Mouse (Mus musculus): Measurements from ENCODE around the gene Akr1b10.

DNA sequence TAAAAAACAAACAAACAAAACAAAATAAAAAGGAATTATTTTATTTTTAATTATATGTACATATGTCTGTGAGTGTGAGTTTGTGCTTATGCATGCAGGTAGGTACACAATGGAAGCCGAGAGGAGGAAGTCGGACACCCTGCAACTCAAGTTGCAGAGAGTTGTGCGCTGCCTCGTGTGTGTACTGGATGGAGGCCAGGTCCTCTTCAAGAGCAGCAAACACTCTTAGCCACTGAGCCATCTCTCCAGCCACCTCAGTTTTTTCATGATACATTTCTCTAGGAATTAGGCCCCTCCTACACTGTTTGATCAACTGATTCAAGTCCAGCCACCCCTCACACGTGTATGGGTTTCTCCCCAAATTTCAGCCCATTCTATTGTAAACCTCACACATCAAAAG, 49.3 kb upstream of the Akr1b10 start:
- TF ChIP-seq POLR2A (IDR thresholded peaks at IDR 0.05; ENCODE audit: control insufficient read depth in 1 of 2, insufficient read depth in 1 of 2, low read depth in 1 of 2, low read length in 2 of 2, poor library complexity in 1 of 2) (no peak), RCOR1 (IDR thresholded peaks at IDR 0.05; ENCODE audit: low read depth, low read length) (no peak), KAT2A (conservative IDR thresholded peaks at IDR 0.05; ENCODE audit: low read depth, low read length) (no peak)

Measured in MEL (cell line).